Mouse (Mus musculus): ENCODE results near the gene Zyx. TPM values are rescaled to one million over a fixed set of nuclear protein-coding genes. Genes with fewer than 3 reads are reported as not detected.

Gene Zyx
- total RNA-seq, 2 experiments from 2014 or later: 115 to 138 TPM

- DNase-seq (ENCODE audit: low spot score in 2 of 2): peak; percentile 81 to 86
Measured at GRCm38 (mm10) chr6:42350021-42350967, 864 bp downstream of the Zyx start.

DNA sequence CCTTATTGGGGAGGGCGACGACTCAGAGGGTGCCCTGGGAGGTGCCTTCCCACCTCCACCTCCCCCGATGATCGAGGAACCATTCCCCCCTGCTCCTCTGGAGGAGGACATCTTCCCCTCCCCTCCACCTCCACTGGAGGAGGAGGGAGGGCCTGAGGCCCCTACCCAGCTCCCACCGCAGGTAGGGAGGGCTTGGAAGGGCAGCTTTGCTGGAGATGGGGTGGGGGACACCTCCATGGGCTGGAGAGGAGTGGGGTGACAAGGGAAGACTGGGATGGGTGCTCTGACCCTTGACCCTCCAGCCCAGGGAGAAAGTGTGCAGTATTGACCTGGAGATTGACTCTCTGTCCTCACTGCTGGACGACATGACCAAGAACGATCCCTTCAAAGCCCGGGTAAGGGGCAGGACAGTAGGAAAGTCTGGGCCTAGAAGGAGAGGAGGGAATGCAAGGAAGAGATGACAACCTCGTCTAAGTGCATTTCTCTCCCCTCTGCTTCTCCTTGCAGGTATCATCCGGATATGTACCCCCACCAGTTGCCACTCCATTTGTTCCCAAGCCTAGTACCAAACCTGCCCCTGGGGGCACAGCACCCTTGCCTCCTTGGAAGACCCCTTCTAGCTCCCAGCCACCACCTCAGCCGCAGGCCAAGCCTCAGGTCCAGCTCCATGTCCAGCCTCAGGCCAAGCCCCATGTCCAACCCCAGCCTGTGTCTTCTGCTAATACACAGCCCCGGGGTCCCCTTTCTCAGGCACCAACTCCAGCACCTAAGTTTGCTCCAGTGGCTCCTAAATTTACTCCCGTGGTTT is 1.7 kb downstream of the Zyx start:
- DNase-seq (ENCODE audit: low spot score in 2 of 2): peak in 1 of 2 experiments; percentile 26

GRCm38 (mm10) chr6:42351776-42352485 is 2.5 kb downstream of the Zyx start:
- DNase-seq (ENCODE audit: low spot score in 2 of 2): peak in 1 of 2 experiments; percentile 28

DNA sequence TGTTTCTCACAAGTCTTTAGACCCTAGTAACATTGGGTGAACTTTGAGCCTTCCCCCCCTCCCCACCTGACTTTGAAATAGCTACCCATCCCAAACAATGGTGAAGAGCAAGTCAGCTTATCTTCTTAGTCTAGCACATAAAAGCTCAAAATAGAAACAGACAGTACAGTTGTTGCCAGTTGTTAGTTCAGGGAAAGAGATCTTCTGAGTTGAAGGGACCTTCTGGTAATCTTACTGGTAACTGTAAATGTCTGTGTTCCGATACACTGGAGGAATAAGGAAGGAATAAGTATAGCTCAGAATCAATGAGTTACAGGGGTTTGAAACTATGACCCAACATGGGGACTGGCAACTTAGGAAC is 3.0 kb downstream of the Zyx start:
- no peak for DNase-seq (ENCODE audit: low spot score in 2 of 2)

DNA sequence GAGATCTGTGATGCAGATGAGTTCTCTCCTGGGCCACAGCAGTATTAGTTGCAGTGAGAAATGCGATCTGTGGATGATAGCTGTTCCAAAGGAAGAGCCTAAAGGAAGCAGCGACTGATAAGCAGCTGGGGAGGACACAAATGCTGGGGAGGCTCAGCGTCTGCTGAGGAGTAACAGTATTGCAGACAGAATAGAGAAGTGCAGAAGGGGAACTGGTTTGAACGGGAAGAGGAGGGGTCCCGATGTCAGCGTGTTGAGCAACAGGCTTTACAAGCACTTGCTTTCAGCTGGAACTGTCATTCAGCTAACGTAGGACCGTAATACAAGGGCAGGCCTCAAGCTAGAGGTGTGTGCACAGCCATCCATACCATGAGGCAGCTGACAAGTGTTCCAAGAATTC is 3.8 kb downstream of the Zyx start:
- DNase-seq (ENCODE audit: low spot score in 2 of 2): peak in 1 of 2 experiments; percentile 21

GRCm38 (mm10) chr6:42354076-42355019 is 4.9 kb downstream of the Zyx start:
- DNase-seq (ENCODE audit: low spot score in 2 of 2): peak in 1 of 2 experiments; percentile 28

- DNase-seq (ENCODE audit: low spot score in 2 of 2): no peak
Measured at GRCm38 (mm10) chr6:42355366-42355765, 5.9 kb downstream of the Zyx start.

GRCm38 (mm10) chr6:42355794-42356600 is 6.6 kb downstream of the Zyx start:
- no peak for DNase-seq (ENCODE audit: low spot score in 2 of 2)

DNA sequence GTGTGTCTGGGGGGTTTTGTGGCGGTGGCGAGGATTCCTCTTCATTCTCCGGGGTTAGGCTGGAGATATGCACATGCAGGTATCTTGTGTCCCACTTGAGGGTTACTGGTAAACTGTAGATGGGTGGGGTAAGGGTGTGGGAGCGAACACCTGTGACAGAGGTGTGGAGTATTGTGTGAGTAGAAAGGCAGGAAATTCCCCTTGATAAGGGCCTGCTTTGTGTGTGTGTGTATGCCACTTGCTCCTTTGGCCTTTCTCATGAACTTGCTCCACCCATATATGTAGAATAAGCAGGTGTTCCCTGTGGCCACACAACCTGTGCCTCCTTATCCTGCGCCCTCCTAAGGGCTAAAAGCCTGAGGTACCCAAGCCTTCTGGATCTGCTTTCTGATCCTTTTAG is 7.5 kb downstream of the Zyx start:
- no peak for DNase-seq (ENCODE audit: low spot score in 2 of 2)

DNA sequence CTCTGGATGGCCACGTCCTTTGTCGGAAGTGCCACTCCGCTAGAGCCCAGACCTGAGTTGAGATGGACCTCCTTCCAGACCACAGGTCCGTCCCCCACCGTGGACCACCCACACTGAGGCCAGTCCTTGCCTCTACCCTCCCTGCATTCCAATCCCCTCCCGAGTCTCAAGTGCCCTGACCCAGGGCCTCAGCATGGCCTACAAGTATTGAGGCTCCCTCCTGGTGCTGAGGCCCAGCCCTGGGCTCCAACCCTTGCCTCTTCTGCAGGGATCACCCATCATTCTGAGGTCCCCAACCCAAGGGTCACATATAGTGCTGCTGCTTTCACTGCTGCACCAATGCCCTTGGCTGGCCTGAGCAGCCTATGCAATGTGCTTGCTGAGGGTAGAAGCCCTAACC is 8.5 kb downstream of the Zyx start:
- DNase-seq (ENCODE audit: low spot score in 2 of 2): no peak

- DNase-seq (ENCODE audit: low spot score in 2 of 2): no peak
Measured at GRCm38 (mm10) chr6:42358901-42359300, 9.5 kb downstream of the Zyx start.

DNA sequence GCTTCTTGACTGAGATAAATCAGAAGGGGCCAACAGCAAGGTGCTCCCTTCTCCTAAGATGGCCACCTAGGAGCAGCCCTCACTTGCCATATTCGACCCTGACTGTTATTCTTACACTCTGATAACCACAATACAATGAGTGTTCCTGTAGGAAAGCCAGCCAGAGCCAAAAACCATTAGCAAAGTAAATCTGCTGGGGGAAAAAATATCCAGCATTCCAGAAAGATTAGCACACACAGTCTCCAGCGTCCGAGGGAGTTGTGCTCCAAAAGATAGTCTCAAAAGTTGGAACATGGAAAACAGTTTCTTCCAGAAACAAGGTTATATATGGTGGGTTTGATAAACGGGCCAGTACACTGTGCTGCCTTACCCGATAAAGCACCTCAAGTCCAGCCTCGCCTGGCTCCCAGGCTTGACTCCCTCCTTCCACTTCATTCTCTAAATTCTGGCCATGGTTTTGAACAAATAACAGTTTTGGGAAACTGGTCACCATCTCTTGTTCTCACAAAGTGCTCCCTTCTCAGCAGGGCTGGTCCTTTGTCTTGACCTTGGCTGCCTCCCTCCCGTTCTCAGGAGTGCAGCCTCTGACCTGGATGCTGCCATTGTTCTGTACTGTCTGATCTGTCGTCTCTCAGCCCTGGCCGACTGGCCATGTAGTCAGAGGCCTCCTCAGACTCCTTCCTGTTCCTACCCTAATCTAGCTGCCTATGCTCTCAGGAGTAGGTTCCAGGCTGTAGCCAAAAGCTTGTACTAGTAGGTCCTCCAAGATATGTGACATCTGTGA is 10.1 kb downstream of the Zyx start:
- DNase-seq (ENCODE audit: low spot score in 2 of 2): peak in 1 of 2 experiments; percentile 26

- no peak for DNase-seq (ENCODE audit: low spot score in 2 of 2)
Measured at GRCm38 (mm10) chr6:42360231-42360840, 10.9 kb downstream of the Zyx start.

GRCm38 (mm10) chr6:42361041-42361895 is 11.8 kb downstream of the Zyx start:
- no peak for DNase-seq (ENCODE audit: low spot score in 2 of 2)

GRCm38 (mm10) chr6:42362074-42362473 is 12.6 kb downstream of the Zyx start:
- no peak for DNase-seq (ENCODE audit: low spot score in 2 of 2)

DNA sequence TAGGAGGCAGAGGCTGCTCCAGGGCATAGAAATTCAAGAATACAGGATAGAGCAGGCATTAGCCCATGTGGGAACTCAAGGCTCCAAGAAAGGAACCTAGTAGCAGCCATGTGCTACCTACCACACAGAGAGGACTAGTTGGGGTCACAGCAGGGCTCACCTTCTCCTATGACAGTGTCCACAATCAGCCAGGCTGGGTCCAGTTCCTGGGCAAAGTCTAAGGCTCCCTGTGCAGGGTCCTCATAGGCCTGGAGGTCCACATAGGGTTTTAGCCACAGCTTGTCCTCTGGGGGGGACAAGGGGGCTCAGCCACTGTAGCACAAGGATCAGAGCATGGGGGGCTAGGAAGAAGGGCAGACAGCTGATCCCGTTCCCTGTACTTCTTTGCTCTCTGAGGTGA is 13.1 kb downstream of the Zyx start:
- DNase-seq (ENCODE audit: low spot score in 2 of 2): no peak

- DNase-seq (ENCODE audit: low spot score in 2 of 2): no peak
Measured at GRCm38 (mm10) chr6:42362974-42363373, 13.5 kb downstream of the Zyx start.

All from adrenal gland, adult 18-20 months (tissue).